Mouse (Mus musculus) heart, postnatal 0 days (tissue): ENCODE measurements around the gene Zcchc18.
"Not testable (repeated sequence)": the region's sequence is repeated elsewhere in the genome, so short reads cannot be mapped to it uniquely, and the experiment has no call there.

ENCODE experiments used
- CTCF ChIP-seq: IDR thresholded peaks from 2 replicates; pipeline ENCODE4 v1.5.1; 2016; ENCODE audit warnings: antibody characterized with exemption, control low read depth, low read depth
- EP300 ChIP-seq: IDR thresholded peaks from 2 replicates; pipeline ENCODE4 v1.6.1; 2016; ENCODE audit warnings: antibody characterized with exemption, low read depth

DNA sequence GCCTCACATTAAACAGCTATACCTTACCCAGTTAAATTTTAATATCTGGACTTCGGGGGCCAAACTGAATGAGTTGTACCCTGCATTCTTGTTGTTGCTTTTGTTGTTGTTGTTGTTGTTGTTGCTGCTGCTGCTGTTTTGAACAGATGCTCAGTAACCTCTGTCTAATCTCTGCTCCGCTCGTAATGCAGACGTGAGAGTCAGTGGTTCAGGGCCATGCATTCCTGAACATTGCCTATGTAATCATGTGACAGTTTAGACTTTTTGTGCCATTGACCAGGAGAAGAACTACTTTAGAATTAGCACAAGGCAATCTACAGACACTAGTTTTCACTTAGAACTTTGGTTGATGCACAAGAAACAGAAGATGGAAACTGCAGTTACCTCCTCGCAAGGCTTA, 34.7 kb upstream of the Zcchc18 start:
- TF ChIP-seq CTCF, EP300: not testable (repeated sequence)
